Mouse (Mus musculus) bone marrow macrophage, adult 2 months (primary cell): ENCODE results near the gene Hapln2.

Experiments
- CTCF ChIP-seq: IDR thresholded peaks from 2 replicates; pipeline ENCODE4 v1.5.1; 2012; ENCODE audit warnings: low read depth, mild to moderate bottlenecking, low read length, moderate library complexity
- POLR2A ChIP-seq: IDR thresholded peaks from 2 replicates; pipeline ENCODE4 v1.6.1; 2012; ENCODE audit warnings: mild to moderate bottlenecking, low read depth, low read length, borderline replicate concordance

DNA sequence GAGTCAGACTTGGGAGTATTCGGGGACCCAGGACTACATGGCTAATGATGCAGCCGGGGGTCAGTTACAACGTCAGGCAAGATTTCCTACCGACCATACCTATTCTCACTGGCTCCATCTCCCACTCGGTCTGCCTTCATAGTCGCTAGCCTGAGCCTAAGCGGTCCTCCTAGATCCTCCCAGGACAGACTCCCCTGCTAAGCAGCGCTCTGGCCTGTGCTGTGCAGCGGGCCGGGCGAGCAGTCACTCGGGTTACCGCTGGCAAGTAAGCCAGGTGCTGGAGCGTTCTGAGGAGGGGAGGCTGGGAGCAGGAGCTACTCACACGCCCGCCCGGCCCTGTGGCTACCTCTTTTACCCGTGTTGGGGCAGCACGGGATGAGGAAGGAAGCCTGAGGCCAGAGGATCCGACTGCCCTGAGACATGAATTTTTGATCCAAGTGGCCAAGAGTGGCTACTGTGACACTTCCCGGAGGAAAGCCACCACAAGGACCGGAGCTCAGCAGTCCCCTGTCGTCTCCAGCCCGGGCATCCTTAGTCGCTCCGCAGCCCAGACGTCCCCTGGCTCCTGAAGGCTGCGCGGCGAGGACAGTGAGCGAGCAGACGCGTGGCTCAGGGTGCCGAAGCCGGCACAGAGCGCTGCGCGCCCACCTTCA is 28.0 kb downstream of the Hapln2 start:
- TF ChIP-seq POLR2A (no peak), CTCF (no peak)
